Mouse (Mus musculus): ENCODE data around the gene Tmem178b.
A peak's percentile ranks its signal among the peaks of the same experiment; 100 is the strongest.

Gene Tmem178b

DNA sequence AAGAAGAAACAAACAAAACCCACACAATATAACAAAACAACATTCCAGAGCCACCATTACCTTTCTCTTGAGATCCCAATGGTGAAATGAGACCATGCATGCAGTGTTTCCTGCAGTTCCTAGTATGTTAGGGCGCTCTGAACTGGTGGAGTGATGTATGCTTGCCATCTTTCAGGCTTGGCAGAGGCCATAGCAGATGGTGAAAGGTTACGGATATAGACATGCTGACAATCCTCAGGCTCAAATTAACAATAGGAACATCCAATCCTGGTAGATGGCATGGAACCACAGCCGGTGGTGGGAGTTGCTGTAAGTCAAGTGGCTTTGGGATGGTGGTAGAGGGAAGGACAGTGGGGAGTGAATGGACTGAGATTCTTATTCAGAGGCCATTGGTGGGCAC is 272.5 kb downstream of the Tmem178b start:
- no peak for DNase-seq (ENCODE audit: low read depth in 2 of 2, low spot score in 2 of 2)

DNA sequence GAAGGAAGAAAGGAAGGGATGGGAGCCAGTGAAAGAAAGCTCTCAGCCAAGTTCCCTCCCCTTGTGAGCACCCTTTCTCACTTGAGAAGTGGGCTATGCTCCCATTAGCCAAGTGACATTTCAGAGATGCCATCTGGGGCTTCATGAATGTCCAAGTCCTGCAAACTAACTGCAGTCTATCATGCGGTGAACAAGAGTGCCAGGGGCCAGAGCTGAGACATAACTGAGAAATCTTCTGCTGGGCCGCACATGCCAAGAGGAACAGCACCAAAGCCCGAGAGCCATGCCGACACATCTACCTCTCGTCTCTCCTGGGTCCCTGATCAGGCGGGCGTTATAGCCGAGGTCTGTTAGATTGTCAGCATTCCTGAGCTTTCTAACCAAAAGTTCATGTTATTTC is 279.2 kb downstream of the Tmem178b start:
- no peak for DNase-seq (ENCODE audit: low read depth in 2 of 2, low spot score in 2 of 2)

- no peak for DNase-seq (ENCODE audit: low read depth in 2 of 2, low spot score in 2 of 2)
Measured at GRCm38 (mm10) chr6:40161381-40161780, 288.3 kb downstream of the Tmem178b start.

GRCm38 (mm10) chr6:40173559-40173958 is 300.5 kb downstream of the Tmem178b start:
- no peak for DNase-seq (ENCODE audit: low read depth in 2 of 2, low spot score in 2 of 2)

DNA sequence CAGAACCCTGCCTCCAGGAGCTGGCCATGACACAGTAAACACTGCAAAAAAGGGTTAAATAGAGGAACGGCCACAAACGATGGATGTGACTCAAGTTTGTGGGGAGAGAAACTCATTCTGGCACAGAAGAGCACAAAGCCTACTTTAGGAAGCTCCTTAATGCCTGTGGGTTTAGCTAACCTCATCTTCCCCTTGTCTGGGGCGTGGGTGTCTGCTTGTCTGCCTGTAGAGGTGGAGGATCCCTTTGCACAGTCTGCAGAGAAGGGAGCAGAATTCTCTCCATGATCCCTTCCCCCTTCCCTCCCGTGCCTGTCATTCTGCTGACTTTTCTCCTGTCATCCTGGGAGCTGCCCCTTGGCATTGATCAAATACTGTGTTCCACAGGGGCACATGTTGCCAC is 304.8 kb downstream of the Tmem178b start:
- DNase-seq (ENCODE audit: low read depth in 2 of 2, low spot score in 2 of 2): no peak

- DNase-seq (ENCODE audit: low read depth in 2 of 2, low spot score in 2 of 2): no peak
Measured at GRCm38 (mm10) chr6:40180551-40180950, 307.5 kb downstream of the Tmem178b start.

GRCm38 (mm10) chr6:40200661-40201060 is 327.6 kb downstream of the Tmem178b start:
- DNase-seq (ENCODE audit: low read depth in 2 of 2, low spot score in 2 of 2): no peak

DNA sequence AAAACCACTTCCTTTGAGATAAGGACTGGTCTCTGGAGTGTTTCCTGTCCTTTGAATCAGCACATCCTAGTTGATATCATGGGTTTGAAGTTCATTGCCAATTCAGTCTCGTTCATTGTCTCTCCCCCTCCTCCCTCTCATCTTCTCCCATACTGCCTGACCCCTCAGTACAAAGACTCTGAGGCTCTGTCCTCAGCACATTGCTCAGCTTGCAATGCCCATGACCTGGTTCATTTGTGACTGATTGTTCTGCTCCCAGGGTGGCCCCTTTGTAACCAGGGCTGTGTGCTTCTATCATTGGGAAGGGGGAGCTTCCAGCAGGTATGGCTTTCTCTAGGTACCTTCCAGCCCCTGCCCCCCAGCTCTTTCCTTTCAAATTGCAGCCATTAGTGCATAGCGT is 329.5 kb downstream of the Tmem178b start:
- DNase-seq (ENCODE audit: low read depth in 2 of 2, low spot score in 2 of 2): no peak

DNA sequence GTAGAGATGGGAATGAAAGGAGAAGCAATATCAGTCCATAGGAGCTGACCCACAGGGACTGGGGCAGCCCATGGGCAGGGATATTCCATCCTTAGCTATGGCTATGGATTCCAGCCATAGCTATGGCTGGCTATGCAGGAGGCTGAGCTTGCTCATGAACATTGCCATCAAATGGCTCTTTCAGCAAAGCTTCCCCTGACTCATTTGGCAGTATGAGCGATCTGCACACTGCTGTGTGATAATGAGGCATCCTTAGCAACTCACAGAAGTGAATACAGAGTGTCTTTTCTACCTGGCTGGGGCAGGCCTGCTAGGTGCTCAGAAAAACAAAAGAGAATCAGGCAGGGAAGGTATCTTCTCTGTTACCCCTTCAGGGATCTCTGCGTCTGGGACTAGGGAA is 332.3 kb downstream of the Tmem178b start:
- no peak for DNase-seq (ENCODE audit: low read depth in 2 of 2, low spot score in 2 of 2)

DNA sequence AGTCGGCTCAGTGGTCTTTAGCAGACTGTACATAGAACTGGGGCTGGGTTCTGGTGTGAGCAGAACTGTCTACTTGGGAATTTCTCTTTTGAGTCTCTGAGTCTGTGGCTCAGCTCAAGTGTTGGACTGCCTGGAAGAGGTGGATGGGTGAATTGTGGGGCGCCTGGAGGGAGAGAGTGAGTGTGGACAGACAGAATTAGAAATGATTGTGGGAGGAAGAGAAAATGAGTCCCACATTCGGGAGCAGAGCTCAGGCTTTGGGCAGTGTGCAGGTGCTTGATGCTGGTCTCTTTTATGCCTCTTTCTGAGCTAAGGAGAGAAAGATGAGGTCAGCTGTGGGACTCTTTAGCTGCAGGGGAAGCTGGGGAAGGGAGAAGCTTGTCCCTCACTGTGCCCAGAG is 334.9 kb downstream of the Tmem178b start:
- no peak for DNase-seq (ENCODE audit: low read depth in 2 of 2, low spot score in 2 of 2)

- no peak for DNase-seq (ENCODE audit: low read depth in 2 of 2, low spot score in 2 of 2)
Measured at GRCm38 (mm10) chr6:40209172-40209571, 336.1 kb downstream of the Tmem178b start.

GRCm38 (mm10) chr6:40217154-40217553 is 344.1 kb downstream of the Tmem178b start:
- no peak for DNase-seq (ENCODE audit: low read depth in 2 of 2, low spot score in 2 of 2)

DNA sequence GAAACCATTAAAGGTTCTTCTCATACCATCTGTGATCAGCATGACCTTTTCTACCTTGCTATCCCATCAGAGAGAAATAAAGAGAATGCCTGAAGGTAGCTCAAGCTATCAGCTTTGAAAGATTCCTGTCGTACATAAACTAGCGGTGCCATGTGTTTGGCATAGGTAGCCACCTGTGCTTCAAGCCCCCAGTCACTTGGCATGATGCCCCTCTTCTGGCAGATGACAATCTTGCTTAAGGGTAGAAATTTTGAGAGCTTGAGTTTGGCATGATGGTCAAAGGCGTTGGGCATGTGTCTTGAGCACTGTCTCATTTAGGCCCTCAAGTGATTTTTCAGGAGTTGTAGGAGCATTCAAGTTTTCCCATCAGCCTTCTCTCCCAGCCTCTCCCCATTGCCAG is 344.6 kb downstream of the Tmem178b start:
- DNase-seq (ENCODE audit: low read depth in 2 of 2, low spot score in 2 of 2): no peak

GRCm38 (mm10) chr6:40220634-40221120 is 347.6 kb downstream of the Tmem178b start:
- DNase-seq (ENCODE audit: low read depth in 2 of 2, low spot score in 2 of 2): no peak

GRCm38 (mm10) chr6:40225585-40226280 is 352.7 kb downstream of the Tmem178b start:
- no peak for DNase-seq (ENCODE audit: low read depth in 2 of 2, low spot score in 2 of 2)

- no peak for DNase-seq (ENCODE audit: low read depth in 2 of 2, low spot score in 2 of 2)
Measured at GRCm38 (mm10) chr6:40228981-40229380, 355.9 kb downstream of the Tmem178b start.

DNA sequence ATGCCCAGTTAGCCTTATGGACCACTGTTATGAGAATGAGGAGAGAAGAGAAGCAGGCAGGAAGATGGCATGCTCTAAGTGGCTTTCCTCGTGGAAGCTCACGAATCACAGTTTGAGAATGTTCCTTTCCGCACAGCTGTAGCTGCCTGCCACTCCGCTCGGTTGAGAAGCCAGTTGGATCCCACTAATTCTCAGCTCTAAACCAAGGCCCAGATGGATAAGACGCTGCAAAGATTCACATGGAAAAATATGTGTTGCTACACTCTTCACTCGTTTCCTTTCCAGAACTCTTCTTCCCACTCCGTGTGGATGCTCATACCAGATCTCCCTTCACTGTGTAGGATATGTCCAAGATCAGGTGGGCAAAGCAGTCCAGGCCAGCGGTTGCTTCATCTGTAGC is 356.9 kb downstream of the Tmem178b start:
- DNase-seq (ENCODE audit: low read depth in 2 of 2, low spot score in 2 of 2): no peak

DNA sequence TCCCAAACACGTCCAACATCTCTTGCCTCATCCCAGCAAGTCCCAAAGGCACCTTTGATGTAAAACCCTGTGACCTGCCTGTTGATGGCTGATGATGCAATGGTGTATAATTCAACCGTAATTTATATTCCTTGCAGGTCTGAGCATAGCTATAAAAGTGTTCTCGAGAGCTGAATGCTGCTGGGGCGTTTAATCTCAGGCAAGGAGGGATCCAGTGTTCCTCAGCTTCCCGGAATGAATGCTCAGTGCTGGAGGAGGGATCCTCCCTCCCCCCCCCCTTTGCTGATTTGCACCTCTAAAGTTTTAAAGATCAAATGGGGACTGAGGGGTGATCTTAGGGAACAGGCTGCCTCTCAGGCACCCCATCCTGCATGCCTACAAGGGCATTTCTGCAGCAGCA is 361.0 kb downstream of the Tmem178b start:
- no peak for DNase-seq (ENCODE audit: low read depth in 2 of 2, low spot score in 2 of 2)

- peak; percentile 28 to 53 for DNase-seq (ENCODE audit: low read depth in 2 of 2, low spot score in 2 of 2)
Measured at GRCm38 (mm10) chr6:40235793-40236470, 362.9 kb downstream of the Tmem178b start.

DNA sequence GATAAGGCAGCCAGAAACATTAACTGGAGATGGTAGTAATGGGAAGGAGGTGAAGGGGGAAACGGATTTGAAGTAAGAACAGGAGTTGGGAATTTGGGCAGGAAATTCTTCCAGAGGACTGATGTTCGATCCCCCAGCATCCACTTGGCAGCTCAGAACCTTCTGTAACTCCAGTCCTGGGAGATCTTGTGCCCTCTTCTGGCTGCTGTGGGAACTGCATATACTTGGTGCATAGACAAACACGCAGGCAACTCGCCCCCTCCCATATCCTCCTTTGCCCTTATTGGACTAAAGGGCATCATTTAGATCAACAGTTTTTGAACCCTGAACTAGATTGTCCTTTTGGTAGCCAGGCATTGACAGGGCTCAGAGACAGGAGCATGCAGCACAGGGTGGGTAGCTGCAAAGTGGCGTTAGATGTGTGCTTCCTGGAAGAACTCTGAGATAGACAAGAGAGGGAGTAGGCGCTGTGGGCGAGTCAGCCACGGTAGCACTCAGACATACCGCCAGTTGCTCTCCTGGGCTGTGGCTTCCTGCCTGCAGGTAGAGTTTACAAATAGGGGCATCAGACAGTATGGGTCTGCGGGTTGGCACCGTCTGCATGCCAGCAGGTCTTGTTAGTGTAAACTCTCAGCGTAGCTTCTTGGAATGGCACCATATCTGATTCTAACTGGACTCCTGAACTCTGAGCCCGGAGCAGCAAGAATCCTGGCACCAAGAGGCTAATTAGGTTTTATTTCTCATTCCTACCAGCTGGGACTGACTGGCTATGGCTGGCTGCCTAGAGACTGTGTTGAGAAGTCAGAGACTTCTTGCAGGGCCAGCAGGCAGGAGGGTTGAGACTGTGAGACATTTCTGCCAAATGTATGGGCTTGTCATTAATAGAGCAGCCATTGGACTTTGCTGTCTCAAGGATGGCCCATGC is 364.0 kb downstream of the Tmem178b start:
- DNase-seq (ENCODE audit: low read depth in 2 of 2, low spot score in 2 of 2): peak; percentile 3 to 23

GRCm38 (mm10) chr6:40238857-40239256 is 365.8 kb downstream of the Tmem178b start:
- no peak for DNase-seq (ENCODE audit: low read depth in 2 of 2, low spot score in 2 of 2)

DNA sequence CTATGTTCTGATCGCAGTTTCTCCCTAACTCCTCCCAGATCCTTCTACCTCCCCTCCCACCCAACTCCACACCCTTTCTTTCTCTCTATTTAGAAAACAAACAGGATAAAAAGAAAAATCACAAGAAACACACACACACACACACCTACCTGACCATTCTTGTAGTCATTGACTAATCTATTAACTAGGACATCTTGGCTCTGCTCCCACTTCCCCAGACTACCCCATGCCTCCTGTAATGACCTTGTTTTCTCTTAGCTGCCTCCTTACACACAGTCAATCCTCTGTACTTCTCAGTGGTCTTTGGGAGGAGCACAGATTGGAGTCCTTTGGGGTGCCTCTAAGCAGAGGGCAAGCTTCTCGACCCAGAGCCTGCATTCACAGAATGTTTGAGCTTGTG is 367.6 kb downstream of the Tmem178b start:
- DNase-seq (ENCODE audit: low read depth in 2 of 2, low spot score in 2 of 2): no peak
